Mouse (Mus musculus) CD4-positive, CD25-positive, alpha-beta regulatory T cell, adult 4 months (primary cell): ENCODE data around the gene Rpl9-ps1. TPM values are rescaled to one million over a fixed set of nuclear protein-coding genes. Genes with fewer than 3 reads are reported as not detected.

ENCODE experiments used
- ATAC-seq: one replicate; pipeline ENCODE4 v1.8.0; 2017
- polyA plus RNA-seq, 2 experiments: library from polyadenylated mRNA; unstranded; fragments of 100-300 nt; shearing (Covaris generic); gene quantifications; one replicate each; pipeline ENCODE4 v1.2.1; 2017

Gene Rpl9-ps1
- polyA plus RNA-seq, 2 experiments from 2014 or later: not detected

- ATAC-seq: no peak
These were observed 26.4 kb downstream of the Rpl9-ps1 start for GRCm38 (mm10) chr11:83619037-83619436.

GRCm38 (mm10) chr11:83618238-83618637, 27.2 kb downstream of the Rpl9-ps1 start:
- ATAC-seq: no peak

GRCm38 (mm10) chr11:83616586-83616985, 28.8 kb downstream of the Rpl9-ps1 start:
- no peak for ATAC-seq

- ATAC-seq: no peak
These were observed 34.5 kb downstream of the Rpl9-ps1 start for GRCm38 (mm10) chr11:83610900-83611299.

GRCm38 (mm10) chr11:83606396-83606795, 39.0 kb downstream of the Rpl9-ps1 start:
- ATAC-seq: no peak

GRCm38 (mm10) chr11:83605535-83605934, 39.9 kb downstream of the Rpl9-ps1 start:
- no peak for ATAC-seq

- ATAC-seq: no peak
These were observed 40.7 kb downstream of the Rpl9-ps1 start for GRCm38 (mm10) chr11:83604698-83605097.

GRCm38 (mm10) chr11:83603399-83603798, 42.0 kb downstream of the Rpl9-ps1 start:
- no peak for ATAC-seq

GRCm38 (mm10) chr11:83600576-83600975, 44.8 kb downstream of the Rpl9-ps1 start:
- no peak for ATAC-seq

- ATAC-seq: no peak
These were observed 46.4 kb downstream of the Rpl9-ps1 start for GRCm38 (mm10) chr11:83598991-83599390.

GRCm38 (mm10) chr11:83598207-83598837, 47.1 kb downstream of the Rpl9-ps1 start:
- ATAC-seq: no peak

GRCm38 (mm10) chr11:83597796-83598195, 47.6 kb downstream of the Rpl9-ps1 start:
- ATAC-seq: no peak

- ATAC-seq: no peak
These were observed 49.6 kb downstream of the Rpl9-ps1 start for GRCm38 (mm10) chr11:83595669-83596455.

Other genes with a start within 250 kb of the Rpl9-ps1 start
- not detected for gene Rasl10b, start 236.5 kb downstream of the Rpl9-ps1 start, polyA plus RNA-seq
- gene Gas2l2, start 216.2 kb downstream of the Rpl9-ps1 start, polyA plus RNA-seq: not detected
- gene 1700020L24Rik, start 207.9 kb downstream of the Rpl9-ps1 start, polyA plus RNA-seq: under 1 TPM in 1 of 2 experiments, not detected in 1; 0.85 TPM
- not detected for gene Mmp28, start 182.6 kb downstream of the Rpl9-ps1 start, polyA plus RNA-seq
- 10 to 100 TPM; 20.6 to 22.0 TPM for gene Taf15, start 172.5 kb downstream of the Rpl9-ps1 start, polyA plus RNA-seq
- gene Heatr9, start 123.4 kb downstream of the Rpl9-ps1 start, polyA plus RNA-seq: under 1 TPM; 0.54 to 0.62 TPM
- 100 to 1,000 TPM; 385 to 395 TPM for gene Ccl5, start 115.1 kb downstream of the Rpl9-ps1 start, polyA plus RNA-seq
- not detected for gene Ccl9, start 67.0 kb downstream of the Rpl9-ps1 start, polyA plus RNA-seq
- gene Ccl6, start 52.5 kb downstream of the Rpl9-ps1 start, polyA plus RNA-seq: not detected
- not detected for gene Ccl3, start 3.7 kb upstream of the Rpl9-ps1 start, polyA plus RNA-seq
- 10 to 100 TPM in 1 of 2 experiments, 1 to 10 TPM in 1; 2.9 to 12.2 TPM for gene Ccl4, start 17.0 kb upstream of the Rpl9-ps1 start, polyA plus RNA-seq
- not detected for gene Wfdc17, start 58.4 kb upstream of the Rpl9-ps1 start, polyA plus RNA-seq
- gene Wfdc18, start 63.4 kb upstream of the Rpl9-ps1 start, polyA plus RNA-seq: not detected
- gene Wfdc21, start 101.3 kb upstream of the Rpl9-ps1 start, polyA plus RNA-seq: not detected
- gene Heatr6, start 108.1 kb upstream of the Rpl9-ps1 start, polyA plus RNA-seq: 10 to 100 TPM; 34.2 to 44.9 TPM
- gene Hnf1b, start 204.4 kb upstream of the Rpl9-ps1 start, polyA plus RNA-seq: not detected